Mouse (Mus musculus): ENCODE measurements at regions not wholly inside any gene's neighbourhood (a gene's known extent, or its start where the extent isn't known, plus 50 kb on each side); places are given as distances from the start of the nearest gene placed in this dataset.
"Not testable (repeated sequence)": the region's sequence is repeated elsewhere in the genome, so short reads cannot be mapped to it uniquely, and the experiment has no call there.

- no peak overlapping the region for H3K4me3 ChIP-seq (ENCODE audit: low read depth, low read length)
- no peak overlapping the region for H3K27ac ChIP-seq (replicated peaks; ENCODE audit: low read depth, low read length)
- no peak overlapping the region for H3K4me2 ChIP-seq (ENCODE audit: low read depth, low read length)
- no peaks in the 10 kb centered on the region for H3K36me3 ChIP-seq (ENCODE audit: control insufficient read depth, insufficient read depth, low read length)
- 70% methylated on average over 2 of the region's 2 CpGs for WGBS
- ATAC-seq (ENCODE audit: low read depth) (no peak), DNase-seq (ENCODE audit: low spot score) (no peak)
- no peaks in the 10 kb centered on the region for H3K27me3 ChIP-seq (replicated peaks; ENCODE audit: control insufficient read depth, insufficient read depth, low read length)
- H3K4me1 ChIP-seq (ENCODE audit: control insufficient read depth, insufficient read depth, low read length): no peaks in the 10 kb centered on the region
- H3K9me3 ChIP-seq (ENCODE audit: control insufficient read depth, low read length): no peaks in the 10 kb centered on the region
- H3K9ac ChIP-seq (ENCODE audit: low read depth, low read length): no peak overlapping the region
Observed at GRCm38 (mm10) chr14:13055198-13055597, 229.4 kb upstream of the Synpr start.

- not testable (repeated sequence) for H3K36me3 ChIP-seq (ENCODE audit: control insufficient read depth, insufficient read depth, low read length); H3K4me2 ChIP-seq (ENCODE audit: low read depth, low read length); H3K27me3 ChIP-seq (replicated peaks; ENCODE audit: control insufficient read depth, insufficient read depth, low read length); H3K27ac ChIP-seq (replicated peaks; ENCODE audit: low read depth, low read length); ATAC-seq (ENCODE audit: low read depth); H3K4me1 ChIP-seq (ENCODE audit: control insufficient read depth, insufficient read depth, low read length); H3K4me3 ChIP-seq (ENCODE audit: low read depth, low read length); H3K9ac ChIP-seq (ENCODE audit: low read depth, low read length); H3K9me3 ChIP-seq (ENCODE audit: control insufficient read depth, low read length); DNase-seq (ENCODE audit: low spot score)
- WGBS: 49% methylated on average over 3 of the region's 3 CpGs
Observed at GRCm38 (mm10) chr14:13042536-13042935, 219.7 kb upstream of the Cadps start.

DNA sequence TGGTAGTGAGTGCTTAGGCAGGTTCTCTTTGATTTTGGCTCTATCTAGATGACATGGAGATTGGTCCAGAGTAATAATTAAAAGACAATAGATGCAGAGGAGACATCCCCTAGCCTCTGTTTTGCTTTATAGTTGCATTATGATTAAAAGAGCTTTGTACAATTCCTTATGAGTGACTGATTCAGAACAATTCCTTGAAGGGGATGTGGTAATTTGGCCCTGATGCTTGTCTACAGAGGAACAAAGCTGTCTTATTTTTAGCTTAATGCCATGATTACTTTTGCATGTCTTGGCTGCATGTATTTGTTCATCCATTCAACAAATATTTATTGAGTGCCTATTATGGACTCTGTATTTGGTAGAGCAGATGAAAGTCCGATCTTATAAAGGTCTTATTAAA is 218.9 kb upstream of the Cadps start:
- H3K4me2 ChIP-seq (ENCODE audit: low read depth, low read length): no peak overlapping the region
- H3K9me3 ChIP-seq (ENCODE audit: control insufficient read depth, low read length): no peaks in the 10 kb centered on the region
- H3K27me3 ChIP-seq (replicated peaks; ENCODE audit: control insufficient read depth, insufficient read depth, low read length): no peaks in the 10 kb centered on the region
- no peak overlapping the region for H3K9ac ChIP-seq (ENCODE audit: low read depth, low read length)
- H3K4me3 ChIP-seq (ENCODE audit: low read depth, low read length): no peak overlapping the region
- no peaks in the 10 kb centered on the region for H3K4me1 ChIP-seq (ENCODE audit: control insufficient read depth, insufficient read depth, low read length)
- H3K27ac ChIP-seq (replicated peaks; ENCODE audit: low read depth, low read length): no peak overlapping the region
- ATAC-seq (ENCODE audit: low read depth): peak; percentile 76
- DNase-seq (ENCODE audit: low spot score): peak; percentile 22
- H3K36me3 ChIP-seq (ENCODE audit: control insufficient read depth, insufficient read depth, low read length): no peaks in the 10 kb centered on the region
- 51% methylated on average over 1 of the region's 1 CpGs for WGBS

DNA sequence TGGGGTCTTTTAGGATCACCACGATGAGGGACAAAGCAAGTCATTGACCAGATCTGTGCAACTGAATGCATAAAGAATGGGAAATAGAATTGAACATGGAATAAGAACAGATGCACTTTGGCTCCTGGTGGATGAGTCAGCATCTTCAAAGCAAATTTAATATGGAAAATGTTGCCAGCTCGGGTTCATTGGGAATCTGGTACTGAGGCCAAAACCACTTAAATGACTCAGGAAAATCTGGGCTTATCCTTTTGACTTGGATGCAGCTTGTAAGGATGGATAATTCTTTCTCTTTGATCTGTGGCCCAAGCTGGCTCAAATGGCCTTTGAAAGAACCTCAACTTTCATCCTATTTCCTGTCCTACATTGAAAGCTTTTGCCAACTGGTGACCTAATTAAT is 217.3 kb upstream of the Cadps start:
- Histone ChIP-seq H3K4me1 (ENCODE audit: control insufficient read depth, insufficient read depth, low read length) (no peaks in the 10 kb centered on the region), H3K9me3 (ENCODE audit: control insufficient read depth, low read length) (no peaks in the 10 kb centered on the region), H3K9ac (ENCODE audit: low read depth, low read length) (no peak overlapping the region), H3K27me3 (replicated peaks; ENCODE audit: control insufficient read depth, insufficient read depth, low read length) (no peaks in the 10 kb centered on the region), H3K36me3 (ENCODE audit: control insufficient read depth, insufficient read depth, low read length) (no peaks in the 10 kb centered on the region), H3K4me2 (ENCODE audit: low read depth, low read length) (no peak overlapping the region), H3K27ac (replicated peaks; ENCODE audit: low read depth, low read length) (no peak overlapping the region), H3K4me3 (ENCODE audit: low read depth, low read length) (no peak overlapping the region)
- no peak for DNase-seq (ENCODE audit: low spot score)
- 78% methylated on average over 2 of the region's 2 CpGs for WGBS
- ATAC-seq (ENCODE audit: low read depth): no peak

DNA sequence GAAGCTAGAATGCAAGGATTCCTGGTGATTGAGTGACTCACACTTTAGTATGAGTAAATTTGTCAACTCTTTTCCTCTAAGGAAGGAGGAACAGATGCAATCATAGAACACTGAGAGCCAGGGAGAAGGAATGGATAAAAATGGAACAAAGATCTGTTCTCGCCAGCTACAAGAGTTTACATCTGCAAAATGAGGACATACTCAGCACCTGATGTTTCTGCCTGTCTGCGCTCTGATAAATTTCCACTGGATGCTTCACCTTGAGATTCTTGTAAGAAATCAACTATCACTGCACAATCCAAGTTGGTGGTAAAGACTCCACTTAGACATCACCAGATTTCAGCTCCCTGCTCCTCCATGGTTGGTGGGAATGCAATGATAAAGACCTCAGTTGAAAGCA is 214.5 kb upstream of the Cadps start:
- DNase-seq (ENCODE audit: low spot score): no peak
- WGBS: 84% methylated on average over 2 of the region's 2 CpGs

GRCm38 (mm10) chr14:13029794-13030193 is 206.9 kb upstream of the Cadps start:
- Histone ChIP-seq H3K27me3 (replicated peaks; ENCODE audit: control insufficient read depth, insufficient read depth, low read length) (no peaks in the 10 kb centered on the region), H3K27ac (replicated peaks; ENCODE audit: low read depth, low read length) (no peak overlapping the region), H3K36me3 (ENCODE audit: control insufficient read depth, insufficient read depth, low read length) (no peaks in the 10 kb centered on the region), H3K4me2 (ENCODE audit: low read depth, low read length) (no peak overlapping the region), H3K9me3 (ENCODE audit: control insufficient read depth, low read length) (no peaks in the 10 kb centered on the region), H3K4me3 (ENCODE audit: low read depth, low read length) (no peak overlapping the region), H3K4me1 (ENCODE audit: control insufficient read depth, insufficient read depth, low read length) (no peaks in the 10 kb centered on the region), H3K9ac (ENCODE audit: low read depth, low read length) (no peak overlapping the region)
- WGBS: 71% methylated on average over 2 of the region's 2 CpGs
- DNase-seq (ENCODE audit: low spot score) (no peak), ATAC-seq (ENCODE audit: low read depth) (no peak)

More for the DNA sequence above, 214.5 kb upstream of the Cadps start:
- H3K4me3 ChIP-seq (ENCODE audit: low read depth, low read length): no peak overlapping the region
- no peaks in the 10 kb centered on the region for H3K27me3 ChIP-seq (replicated peaks; ENCODE audit: control insufficient read depth, insufficient read depth, low read length)
- no peaks in the 10 kb centered on the region for H3K9me3 ChIP-seq (ENCODE audit: control insufficient read depth, low read length)
- H3K4me1 ChIP-seq (ENCODE audit: control insufficient read depth, insufficient read depth, low read length): no peaks in the 10 kb centered on the region
- H3K36me3 ChIP-seq (ENCODE audit: control insufficient read depth, insufficient read depth, low read length): no peaks in the 10 kb centered on the region
- H3K27ac ChIP-seq (replicated peaks; ENCODE audit: low read depth, low read length): no peak overlapping the region
- H3K9ac ChIP-seq (ENCODE audit: low read depth, low read length): no peak overlapping the region
- no peak overlapping the region for H3K4me2 ChIP-seq (ENCODE audit: low read depth, low read length)
- ATAC-seq (ENCODE audit: low read depth): no peak

DNA sequence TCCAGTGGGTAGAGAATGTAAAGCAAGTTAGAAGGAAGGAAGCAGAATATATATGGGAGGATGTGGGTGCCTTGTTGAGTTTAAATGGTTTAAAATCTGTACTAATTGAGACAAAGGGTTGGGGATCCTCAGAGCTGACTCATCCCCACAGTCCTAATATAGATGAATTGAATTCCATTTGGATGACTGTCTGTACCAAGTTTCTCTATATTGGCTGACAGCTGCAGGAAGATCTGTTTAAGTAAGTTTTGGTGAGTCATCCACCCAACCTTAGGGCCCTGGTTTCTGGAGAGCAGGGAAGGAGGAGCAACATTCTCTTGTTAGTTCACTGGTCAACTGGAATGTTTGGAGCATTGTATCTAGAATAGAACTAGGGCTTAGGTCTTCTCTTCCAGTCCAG is 199.9 kb upstream of the Cadps start:
- Histone ChIP-seq H3K4me3 (ENCODE audit: low read depth, low read length) (no peak overlapping the region), H3K36me3 (ENCODE audit: control insufficient read depth, insufficient read depth, low read length) (no peaks in the 10 kb centered on the region), H3K4me2 (ENCODE audit: low read depth, low read length) (no peak overlapping the region), H3K27ac (replicated peaks; ENCODE audit: low read depth, low read length) (no peak overlapping the region), H3K9me3 (ENCODE audit: control insufficient read depth, low read length) (no peaks in the 10 kb centered on the region), H3K27me3 (replicated peaks; ENCODE audit: control insufficient read depth, insufficient read depth, low read length) (no peaks in the 10 kb centered on the region), H3K9ac (ENCODE audit: low read depth, low read length) (no peak overlapping the region), H3K4me1 (ENCODE audit: control insufficient read depth, insufficient read depth, low read length) (no peaks in the 10 kb centered on the region)
- DNase-seq (ENCODE audit: low spot score): no peak
- ATAC-seq (ENCODE audit: low read depth): no peak

GRCm38 (mm10) chr14:13011099-13011498 is 188.2 kb upstream of the Cadps start:
- ATAC-seq (ENCODE audit: low read depth): no peak
- H3K27ac ChIP-seq (replicated peaks; ENCODE audit: low read depth, low read length): no peak overlapping the region

DNA sequence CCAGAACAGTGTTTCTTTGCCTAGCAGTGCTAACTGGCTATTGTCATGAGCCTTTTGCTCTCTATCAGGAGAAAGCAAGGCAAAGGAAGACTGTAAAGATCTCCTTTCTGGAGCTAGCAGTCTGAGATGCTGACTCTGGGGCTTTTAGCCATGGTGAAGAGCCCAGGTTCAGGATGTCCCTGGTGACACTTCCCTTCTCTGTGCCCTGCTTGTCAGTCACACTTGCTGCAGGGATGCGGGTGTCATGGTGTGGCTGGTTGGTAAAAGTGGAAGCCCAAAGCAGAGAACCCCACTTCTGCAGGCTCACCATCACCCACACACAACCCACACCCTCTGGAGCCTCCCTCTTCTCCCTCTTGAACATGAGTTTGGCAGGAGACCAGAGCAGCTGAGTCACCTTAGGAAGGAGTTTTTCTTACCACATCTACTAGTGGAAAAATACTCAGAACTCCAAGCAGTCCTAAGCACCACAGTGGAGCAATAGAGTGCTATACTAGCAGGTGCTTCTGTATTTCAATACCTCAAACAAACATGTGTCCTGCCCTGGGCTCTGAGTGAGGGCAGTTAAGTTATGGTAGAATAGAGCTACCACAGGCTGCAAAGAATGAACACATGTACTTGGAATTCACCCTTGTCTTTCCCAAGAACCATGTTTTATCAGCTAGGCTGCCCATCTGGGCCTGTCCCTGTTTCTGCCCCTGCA is 178.3 kb upstream of the Cadps start:
- H3K27me3 ChIP-seq (replicated peaks; ENCODE audit: control insufficient read depth, insufficient read depth, low read length): no peaks in the 10 kb centered on the region
- DNase-seq (ENCODE audit: low spot score): no peak

More at GRCm38 (mm10) chr14:13011099-13011498, 188.2 kb upstream of the Cadps start:
- H3K4me1 ChIP-seq (ENCODE audit: control insufficient read depth, insufficient read depth, low read length): no peaks in the 10 kb centered on the region
- no peak overlapping the region for H3K4me2 ChIP-seq (ENCODE audit: low read depth, low read length)
- no peak for DNase-seq (ENCODE audit: low spot score)
- WGBS: 67% methylated on average over 3 of the region's 3 CpGs
- no peaks in the 10 kb centered on the region for H3K9me3 ChIP-seq (ENCODE audit: control insufficient read depth, low read length)
- no peak overlapping the region for H3K4me3 ChIP-seq (ENCODE audit: low read depth, low read length)
- no peak overlapping the region for H3K9ac ChIP-seq (ENCODE audit: low read depth, low read length)
- no peaks in the 10 kb centered on the region for H3K27me3 ChIP-seq (replicated peaks; ENCODE audit: control insufficient read depth, insufficient read depth, low read length)
- no peaks in the 10 kb centered on the region for H3K36me3 ChIP-seq (ENCODE audit: control insufficient read depth, insufficient read depth, low read length)

More for the DNA sequence above, 178.3 kb upstream of the Cadps start:
- WGBS: 75% methylated on average over 1 of the region's 1 CpGs
- Histone ChIP-seq H3K4me3 (ENCODE audit: low read depth, low read length) (no peak overlapping the region), H3K4me2 (ENCODE audit: low read depth, low read length) (no peak overlapping the region), H3K9me3 (ENCODE audit: control insufficient read depth, low read length) (no peaks in the 10 kb centered on the region), H3K27ac (replicated peaks; ENCODE audit: low read depth, low read length) (no peak overlapping the region), H3K9ac (ENCODE audit: low read depth, low read length) (no peak overlapping the region), H3K4me1 (ENCODE audit: control insufficient read depth, insufficient read depth, low read length) (no peaks in the 10 kb centered on the region), H3K36me3 (ENCODE audit: control insufficient read depth, insufficient read depth, low read length) (no peaks in the 10 kb centered on the region)
- no peak for ATAC-seq (ENCODE audit: low read depth)
